Mouse (Mus musculus) limb, embryonic 13.5 days (tissue): ENCODE results near the gene Fam120b. TPM values are rescaled to one million over a fixed set of nuclear protein-coding genes. Genes with fewer than 3 reads are reported as not detected.
"Not testable (repeated sequence)": the region's sequence is repeated elsewhere in the genome, so short reads cannot be mapped to it uniquely, and the experiment has no call there.

Source experiments
- ATAC-seq: fragments of 200-750 bp; cut with Nextera tagmentation; 2 replicates; pipeline ENCODE4 v1.8.0; 2017; ENCODE audit warnings: low read depth, moderate number of reproducible peaks, moderate TSS enrichment; ENCODE audit not compliant: low FRiP score
- H3K27ac ChIP-seq: fragments of 300-500 bp; sonication (generic); 2 replicates; pipeline ENCODE4 v1.5.1; 2015; ENCODE audit warnings: inconsistent platforms, mild to moderate bottlenecking, moderate library complexity
- H3K27me3 ChIP-seq: fragments of 300-500 bp; sonication (generic); 2 replicates; pipeline ENCODE4 v1.6.1; 2015; ENCODE audit warnings: mild to moderate bottlenecking, inconsistent platforms
- H3K36me3 ChIP-seq: fragments of 300-500 bp; sonication (generic); 2 replicates; pipeline ENCODE4 v1.6.1; 2015; ENCODE audit warnings: inconsistent platforms, mild to moderate bottlenecking, moderate library complexity
- H3K4me1 ChIP-seq: fragments of 300-500 bp; sonication (generic); 2 replicates; pipeline ENCODE4 v1.6.1; 2015; ENCODE audit warnings: inconsistent platforms
- H3K4me2 ChIP-seq: fragments of 300-500 bp; sonication (generic); replicated peaks from 2 replicates; pipeline ENCODE4 v1.6.1; 2015; ENCODE audit warnings: inconsistent platforms, mild to moderate bottlenecking, moderate library complexity
- H3K4me3 ChIP-seq: fragments of 300-500 bp; sonication (generic); 2 replicates; pipeline ENCODE4 v1.5.1; 2015; ENCODE audit warnings: moderate library complexity, mild to moderate bottlenecking, inconsistent platforms
- H3K9ac ChIP-seq: fragments of 300-500 bp; sonication (generic); 2 replicates; pipeline ENCODE4 v1.6.1; 2015; ENCODE audit warnings: mild to moderate bottlenecking, inconsistent platforms
- H3K9me3 ChIP-seq: fragments of 300-500 bp; sonication (generic); 2 replicates; pipeline ENCODE4 v1.6.1; 2016; ENCODE audit warnings: inconsistent platforms
- WGBS: fragments of 180-500 bp; shearing (Covaris S2); methylation state at CpG from one replicate; pipeline ENCODE4 v1.1.7; 2015; 5-methylcytosine and 5-hydroxymethylcytosine counted together
- polyA plus RNA-seq: library from polyadenylated mRNA; unstranded; fragments of >200 nt; fragmentation: Nextera tagmentation; extraction: Ambion mirVana; gene quantifications from 2 replicates; pipeline ENCODE4 v1.2.1, GENCODE M21; 2015

Fam120b gene
- polyA plus RNA-seq, 1 experiment from 2014 or later: 34.5 TPM

DNA sequence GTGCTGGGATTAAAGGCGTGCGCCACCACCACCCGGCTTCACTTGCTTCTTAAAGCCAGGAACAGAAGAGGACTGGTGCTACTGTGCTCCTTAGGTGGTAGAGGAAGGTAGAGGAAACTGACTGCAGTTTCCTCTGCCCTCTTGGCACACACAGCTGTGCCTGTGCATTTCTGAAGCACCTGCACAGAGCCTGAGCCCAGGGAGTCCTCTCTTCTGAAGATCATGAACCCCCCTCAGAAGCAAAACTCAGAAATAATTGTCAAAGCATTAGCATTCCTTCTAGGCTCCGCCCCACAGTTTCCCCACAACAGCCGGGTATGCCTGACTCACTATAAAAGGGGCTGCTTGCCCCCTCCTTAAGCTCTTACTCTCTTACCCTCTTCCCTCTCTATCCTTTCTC, 51.8 kb downstream of the Fam120b start:
- Histone ChIP-seq H3K9ac (no peak overlapping the region), H3K4me3 (no peak overlapping the region), H3K27ac (no peak overlapping the region), H3K4me1 (no peaks in the 10 kb centered on the region), H3K36me3 (no peaks in the 10 kb centered on the region), H3K9me3 (no peaks in the 10 kb centered on the region), H3K4me2 (no peak overlapping the region), H3K27me3 (no peaks in the 10 kb centered on the region)
- 66% methylated on average over 5 of the region's 5 CpGs for WGBS
- no peak for ATAC-seq

DNA sequence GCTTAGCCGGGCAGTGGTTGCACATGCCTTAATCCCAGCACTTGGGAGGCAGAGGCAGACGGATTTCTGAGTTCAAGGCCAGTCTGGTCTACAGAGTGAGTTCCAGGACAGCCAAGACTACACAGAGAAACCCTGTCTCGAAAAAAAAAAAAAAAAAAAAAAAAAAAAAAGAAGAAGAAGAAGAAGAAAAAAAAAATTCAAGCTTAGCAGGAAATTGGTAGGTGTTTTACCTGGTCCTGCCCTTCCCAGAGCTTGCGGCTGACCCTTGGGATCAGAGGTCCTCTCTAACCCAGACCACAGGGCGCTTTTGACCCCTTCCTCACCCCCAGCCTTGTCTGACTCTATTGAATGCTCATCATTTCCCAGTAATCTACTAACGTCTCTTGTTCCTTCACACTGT, 53.1 kb downstream of the Fam120b start:
- H3K4me2 ChIP-seq, H3K4me1 ChIP-seq, H3K36me3 ChIP-seq, H3K27me3 ChIP-seq, H3K27ac ChIP-seq, H3K9me3 ChIP-seq, H3K9ac ChIP-seq, ATAC-seq, H3K4me3 ChIP-seq: not testable (repeated sequence)
- 69% methylated on average over 6 of the region's 6 CpGs for WGBS

DNA sequence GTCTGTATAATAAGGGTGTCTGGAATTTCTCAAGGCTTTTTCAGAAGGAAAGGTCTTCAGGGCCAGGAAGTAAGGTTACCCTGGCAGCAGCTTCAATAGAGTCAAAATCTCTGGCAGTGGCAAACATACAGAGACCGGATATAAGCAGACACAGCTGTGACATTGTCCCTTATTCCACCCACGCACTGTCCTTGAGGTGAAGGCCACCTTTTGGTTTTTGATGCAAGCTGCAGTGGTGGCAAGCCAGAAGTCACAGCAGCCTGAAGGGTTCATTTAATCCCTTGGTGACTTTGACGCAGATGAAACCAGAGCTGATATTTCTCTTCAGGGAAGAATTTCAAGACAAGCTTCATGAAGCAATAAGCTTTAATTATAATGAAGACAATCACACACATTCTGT, 53.6 kb downstream of the Fam120b start:
- no peak for ATAC-seq
- Histone ChIP-seq H3K4me1 (no peaks in the 10 kb centered on the region), H3K4me2 (no peak overlapping the region), H3K9ac (no peak overlapping the region), H3K4me3 (no peak overlapping the region), H3K9me3 (no peaks in the 10 kb centered on the region), H3K27ac (no peak overlapping the region), H3K36me3 (no peaks in the 10 kb centered on the region), H3K27me3 (no peaks in the 10 kb centered on the region)
- 80% methylated on average over 3 of the region's 3 CpGs for WGBS

DNA sequence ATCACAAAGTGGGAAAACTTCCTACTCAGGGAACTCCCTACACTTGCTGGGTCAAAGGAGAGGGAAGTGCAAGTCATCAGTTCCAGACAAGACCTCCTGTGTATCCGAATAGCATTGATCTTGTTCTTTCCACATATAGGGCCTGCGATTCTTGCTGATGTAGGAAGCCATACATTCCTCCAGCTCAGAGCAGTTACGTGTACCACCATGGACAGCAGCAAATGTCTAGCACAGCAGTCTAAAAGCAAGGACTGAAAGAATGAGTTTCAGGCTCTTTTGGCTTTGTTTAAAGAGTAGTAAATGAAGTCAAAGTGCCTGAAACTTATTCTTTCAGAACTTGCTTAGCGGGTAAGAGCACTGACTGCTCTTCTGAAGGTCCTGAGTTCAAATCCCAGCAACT, 59.2 kb downstream of the Fam120b start:
- no peak overlapping the region for H3K4me3 ChIP-seq
- no peaks in the 10 kb centered on the region for H3K27me3 ChIP-seq
- no peak overlapping the region for H3K27ac ChIP-seq
- no peak overlapping the region for H3K4me2 ChIP-seq
- H3K36me3 ChIP-seq: no peaks in the 10 kb centered on the region
- ATAC-seq: no peak
- no peak overlapping the region for H3K9ac ChIP-seq
- H3K4me1 ChIP-seq: no peaks in the 10 kb centered on the region
- WGBS: 71% methylated on average over 4 of the region's 4 CpGs
- no peaks in the 10 kb centered on the region for H3K9me3 ChIP-seq

DNA sequence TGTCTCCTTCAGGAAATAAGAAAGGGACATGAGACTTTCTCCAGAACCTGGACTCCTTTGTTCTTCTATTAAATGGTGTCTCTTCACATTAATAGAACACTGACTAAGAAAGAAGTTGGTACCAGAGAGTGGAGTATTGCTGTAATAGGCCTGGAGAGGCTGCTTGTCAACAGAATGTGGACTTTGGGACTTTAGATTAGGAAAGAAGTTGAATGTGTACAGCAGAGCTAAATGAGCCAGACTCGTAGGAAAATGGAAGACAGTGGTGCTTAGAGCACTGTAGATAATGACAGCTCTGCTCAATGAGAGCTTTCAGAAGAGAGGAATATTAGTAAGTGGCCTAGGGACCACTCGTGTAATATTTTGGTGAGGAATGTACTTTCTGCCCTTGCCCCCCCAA, 60.6 kb downstream of the Fam120b start:
- ATAC-seq: no peak
- 86% methylated on average over 2 of the region's 2 CpGs for WGBS
- Histone ChIP-seq H3K4me2 (no peak overlapping the region), H3K27me3 (no peaks in the 10 kb centered on the region), H3K36me3 (no peaks in the 10 kb centered on the region), H3K9me3 (no peaks in the 10 kb centered on the region), H3K9ac (no peak overlapping the region), H3K4me3 (no peak overlapping the region), H3K4me1 (no peaks in the 10 kb centered on the region), H3K27ac (no peak overlapping the region)

DNA sequence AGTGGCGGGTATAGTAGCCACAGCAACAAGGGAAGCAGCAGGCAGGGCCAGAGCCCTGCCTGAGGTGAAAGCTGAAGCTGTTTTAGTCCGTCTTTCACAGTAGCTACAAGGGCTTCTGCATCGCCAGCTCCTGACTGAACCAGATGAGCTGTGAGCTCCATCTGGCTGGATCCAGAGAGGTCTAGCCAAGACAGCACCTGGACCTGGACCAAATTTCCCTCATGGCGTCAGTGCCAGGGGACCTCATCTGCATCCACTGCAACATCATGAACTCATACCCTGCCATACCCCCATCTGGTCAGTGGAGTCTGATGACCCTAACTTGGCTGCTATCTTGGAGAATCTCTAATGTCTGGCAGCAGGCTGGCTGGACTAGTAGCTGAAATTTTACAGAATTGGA, 63.8 kb downstream of the Fam120b start:
- H3K9me3 ChIP-seq: no peaks in the 10 kb centered on the region
- ATAC-seq: no peak
- no peak overlapping the region for H3K9ac ChIP-seq
- H3K36me3 ChIP-seq: peaks cover 3% of the 10 kb centered on the region; the same call in 1 of the 2 replicates
- no peak overlapping the region for H3K4me3 ChIP-seq
- H3K27ac ChIP-seq: no peak overlapping the region
- no peak overlapping the region for H3K4me2 ChIP-seq
- WGBS: 81% methylated on average over 4 of the region's 4 CpGs
- H3K27me3 ChIP-seq: no peaks in the 10 kb centered on the region
- no peaks in the 10 kb centered on the region for H3K4me1 ChIP-seq

DNA sequence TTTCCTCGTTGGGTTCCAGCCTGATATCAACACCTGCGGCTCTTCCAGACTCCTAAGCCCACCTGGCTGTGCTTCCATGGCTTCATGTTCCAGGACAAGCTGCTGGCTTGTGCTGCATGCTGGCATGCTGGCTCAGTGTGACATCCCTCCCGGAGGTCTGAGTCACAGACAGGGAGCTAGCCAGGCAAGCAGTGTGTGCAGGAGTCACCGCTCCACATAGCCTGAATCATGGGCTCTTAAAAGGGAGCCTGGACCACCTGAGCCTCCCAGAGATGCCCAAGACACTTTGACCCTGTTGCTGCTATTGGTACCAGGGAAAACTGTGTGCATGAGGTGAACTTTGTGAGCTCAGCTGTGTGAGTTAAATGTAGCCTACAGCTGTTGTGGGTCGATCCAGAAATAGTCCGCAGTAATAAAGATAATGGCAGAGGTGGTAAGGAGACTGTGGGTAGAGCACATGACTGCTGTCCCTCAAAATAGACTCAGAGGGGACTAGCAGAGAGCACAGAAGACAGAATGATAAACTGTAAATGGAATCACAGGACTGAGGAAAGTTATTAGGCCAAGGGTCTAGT, 66.0 kb downstream of the Fam120b start:
- H3K9ac ChIP-seq: no peak overlapping the region
- no peak overlapping the region for H3K27ac ChIP-seq
- H3K27me3 ChIP-seq: no peaks in the 10 kb centered on the region
- H3K4me1 ChIP-seq: no peaks in the 10 kb centered on the region
- no peak overlapping the region for H3K4me3 ChIP-seq
- H3K36me3 ChIP-seq: peaks cover 7% of the 10 kb centered on the region; the same call in 1 of the 2 replicates
- no peaks in the 10 kb centered on the region for H3K9me3 ChIP-seq
- H3K4me2 ChIP-seq: no peak overlapping the region
- 0 out of 2 replicates have a peak, but pooled peaks have one; percentile 51 for ATAC-seq
- 94% methylated on average over 6 of the region's 6 CpGs for WGBS

DNA sequence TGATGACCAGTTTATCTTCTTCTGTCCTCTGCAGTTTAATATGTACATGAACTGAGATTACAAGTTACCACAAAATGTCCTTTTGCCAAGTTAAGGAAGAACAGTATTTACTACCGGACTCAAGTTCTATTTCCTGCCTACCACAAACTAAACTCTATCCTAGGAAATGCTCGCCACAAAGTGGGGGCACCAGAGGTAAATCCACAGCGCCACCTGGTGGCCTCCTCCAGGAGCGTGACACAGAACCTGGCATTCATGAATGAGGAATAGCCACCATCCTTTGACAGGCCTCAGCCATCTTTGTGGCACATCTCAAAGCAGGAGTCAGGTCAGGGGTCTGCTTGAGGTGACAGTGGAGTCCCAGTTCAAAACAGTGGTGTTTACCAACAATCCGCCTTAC, 71.7 kb downstream of the Fam120b start:
- no peaks in the 10 kb centered on the region for H3K9me3 ChIP-seq
- H3K9ac ChIP-seq: no peak overlapping the region
- no peak overlapping the region for H3K27ac ChIP-seq
- WGBS: 26% methylated on average over 5 of the region's 5 CpGs
- peaks cover 37% of the 10 kb centered on the region for H3K36me3 ChIP-seq
- H3K4me2 ChIP-seq: no peak overlapping the region
- H3K4me3 ChIP-seq: no peak overlapping the region
- ATAC-seq: no peak
- no peaks in the 10 kb centered on the region for H3K27me3 ChIP-seq
- no peaks in the 10 kb centered on the region for H3K4me1 ChIP-seq

DNA sequence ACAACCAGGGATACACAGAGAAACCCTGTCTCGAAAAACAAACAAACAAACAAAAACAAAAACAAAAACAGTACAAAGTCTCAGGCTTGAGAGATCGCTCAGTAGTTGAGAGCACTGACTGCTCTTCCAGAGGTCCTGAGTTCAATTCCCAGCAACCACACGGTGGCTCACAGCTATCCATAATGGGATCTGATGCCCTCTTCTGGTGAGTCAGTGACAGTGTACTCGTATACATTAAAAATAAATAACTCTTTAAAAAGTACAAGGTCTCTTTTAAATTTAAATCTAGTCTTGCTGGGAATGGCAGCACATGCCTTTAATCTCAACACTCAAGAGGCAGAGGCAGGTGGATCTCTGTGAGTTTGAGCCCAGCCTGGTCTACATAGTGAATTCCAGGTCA, 76.7 kb downstream of the Fam120b start:
- no peak overlapping the region for H3K9ac ChIP-seq
- no peak overlapping the region for H3K27ac ChIP-seq
- 89% methylated on average over 4 of the region's 4 CpGs for WGBS
- no peak overlapping the region for H3K4me3 ChIP-seq
- ATAC-seq: no peak
- H3K27me3 ChIP-seq: no peaks in the 10 kb centered on the region
- H3K36me3 ChIP-seq: peaks cover 82% of the 10 kb centered on the region
- H3K9me3 ChIP-seq: no peaks in the 10 kb centered on the region
- H3K4me1 ChIP-seq: no peaks in the 10 kb centered on the region
- H3K4me2 ChIP-seq: no peak overlapping the region

Other genes starting within 250 kb of the Fam120b start
- gene Dll1, start 19.3 kb upstream of the Fam120b start, polyA plus RNA-seq: 7.0 and 7.1 TPM in 2 replicates
- 252 and 265 TPM in 2 replicates for gene Psmb1, start 103.5 kb downstream of the Fam120b start, polyA plus RNA-seq
- 50.8 and 52.9 TPM in 2 replicates for gene Tbp, start 103.7 kb downstream of the Fam120b start, polyA plus RNA-seq
- gene Pdcd2, start 131.1 kb downstream of the Fam120b start, polyA plus RNA-seq: 48.4 and 49.0 TPM in 2 replicates
- gene Prdm9, start 168.2 kb downstream of the Fam120b start, polyA plus RNA-seq: 1.6 and 1.9 TPM in 2 replicates